23 mouse cellular contexts compared by ENCODE assay signal in genomic region chr6:36832207-36832606, GRCm38 (mm10). TPM values are rescaled to one million over a fixed set of nuclear protein-coding genes. Genes with fewer than 3 reads are reported as not detected.
DNase-seq lines count a peak whose midpoint lies in the region; TF ChIP-seq lines count a peak whose summit lies in the region.
"Had no signal": no experiment of that assay in that cellular context is flagged by ENCODE, and none has a peak within 500 bp of the region (broad histone marks: within the 10 kb centered on the region; RNA-seq: fewer than 3 reads in every experiment).

No protein-coding gene starts in this region.

- no peaks in the 10 kb centered on the region for H3K79me3 ChIP-seq in C2C12 (ENCODE audit: low read depth)

- peak; percentile 38 for DNase-seq in 3134 (ENCODE audit: extremely low read depth, insufficient read length, low spot score)
- peak; percentile 68 for DNase-seq in NIH3T3 (ENCODE audit: low read depth)
- DNase-seq in kidney, postnatal 25 days, result no peak
- DNase-seq in left cerebral cortex, postnatal 36 days (ENCODE audit: low spot score in 2 of 2), result no peak
- no peak for DNase-seq in kidney, postnatal 4 days
- DNase-seq: adrenal gland, postnatal 10 days; adrenal gland, postnatal 36 days; cerebellum, adult 18-20 months; cerebellum, adult 9-10 months; cerebellum, postnatal 14 days; forebrain, postnatal 0 days; gastrocnemius, adult 2 months; gastrocnemius, postnatal 14 days; heart, adult 11 months; heart, postnatal 10 days; heart, postnatal 36 days had no signal

- intact Hi-C loops in left cerebral cortex, postnatal 36 days (cut with DNase I), result loop anchor here (10.0 kb wide), 1 partner anchor 1237 kb away; no protein-coding TSS in a partner anchor

- no peak overlapping the region for H3K4me3 ChIP-seq in C2C12 (ENCODE audit: insufficient read depth, poor library complexity, severe bottlenecking)
- H3K4me3 ChIP-seq: gastrocnemius, adult 2 months; heart, embryonic 15.5 days; hindbrain, embryonic 10.5 days; hindbrain, embryonic 13.5 days; intestine, embryonic 15.5 days had no signal

- no peaks in the 10 kb centered on the region for H3K79me2 ChIP-seq in C2C12 (ENCODE audit: control insufficient read depth, insufficient read depth)

- no peak overlapping the region for H3ac ChIP-seq in C2C12 (ENCODE audit: control insufficient read depth, insufficient read length, low read depth)

- no peaks in the 10 kb centered on the region for H3K27me3 ChIP-seq in C2C12 (ENCODE audit: control insufficient read depth, insufficient read depth, insufficient read length)
- H3K27me3 ChIP-seq: heart, embryonic 15.5 days; hindbrain, embryonic 13.5 days; intestine, embryonic 15.5 days had no signal

- H3K36me3 ChIP-seq in C2C12 (ENCODE audit: control insufficient read depth, insufficient read depth), result no peaks in the 10 kb centered on the region
- H3K36me3 ChIP-seq: heart, embryonic 15.5 days; hindbrain, embryonic 10.5 days; hindbrain, embryonic 13.5 days; intestine, embryonic 15.5 days had no signal

- TF ChIP-seq CTCF in C2C12 (IDR thresholded peaks at IDR 0.05; ENCODE audit: control insufficient read depth, insufficient read depth, insufficient read length), result no peak

TF ChIP-seq in C2C12, 6 proteins besides CTCF, POLR2A, EP300 and RAD21:
- TF ChIP-seq CEBPB (IDR thresholded peaks at IDR 0.05; ENCODE audit: low read depth) (no peak), FOSL1 (IDR thresholded peaks at IDR 0.05; ENCODE audit: insufficient read depth, low read length, poor library complexity, severe bottlenecking) (peak; percentile 49)
TF ChIP-seq in C2C12: peak in this region for 1.

RNA-seq across cellular contexts. Expression of gene Ptn, which starts 22.2 kb away (rescaled TPM):
- polyA plus RNA-seq in C2C12 (2012; fragmentation: generic; extraction: Trizol), result 2.4 TPM
- total RNA-seq in left cerebral cortex, postnatal 36 days (2021), result 100 to 1,000 TPM; 406 to 414 TPM
- total RNA-seq: MEL had no signal
- polyA plus RNA-seq: Patski had no signal

Comparison
In these comparisons a context has a peak if more than half of its experiments do, and no peak if none do; other contexts are left out.
1. DNase-seq: peak in 3134 (single experiment) and NIH3T3 (single experiment); none in kidney, postnatal 25 days (0 of 2), left cerebral cortex, postnatal 36 days (0 of 2) and kidney, postnatal 4 days (0 of 2).